Mouse (Mus musculus): ENCODE results near the gene Slc16a3. TPM values are rescaled to one million over a fixed set of nuclear protein-coding genes. Genes with fewer than 3 reads are reported as not detected.
A peak's percentile ranks its signal among the peaks of the same experiment; 100 is the strongest.

The Slc16a3 gene
- total RNA-seq, 2 experiments from 2014 or later = 1.9 to 2.2 TPM

DNA sequence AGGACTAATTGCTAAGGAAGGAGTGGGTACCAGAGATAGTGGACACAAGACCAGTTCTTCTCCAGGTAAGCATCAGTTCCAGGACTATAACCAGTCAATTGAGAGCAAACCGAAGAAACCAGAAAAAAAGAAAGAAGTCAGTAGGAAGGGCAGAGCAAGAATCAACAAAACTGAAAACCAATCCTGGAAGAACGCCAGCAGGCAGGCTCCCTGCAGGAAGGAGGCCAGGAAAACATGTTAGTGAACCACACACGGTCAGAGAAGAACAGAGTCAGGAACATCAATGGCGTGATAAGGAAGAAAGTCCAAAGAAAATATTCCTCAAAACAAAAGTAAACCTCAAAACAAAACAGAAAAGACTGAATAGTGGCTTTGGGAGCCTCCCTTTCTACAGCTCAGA lies 53.7 kb downstream of the Slc16a3 start:
- intact Hi-C loops (cut with DNase I) = no loop called here
- DNase-seq = peak; percentile 34 to 44

DNA sequence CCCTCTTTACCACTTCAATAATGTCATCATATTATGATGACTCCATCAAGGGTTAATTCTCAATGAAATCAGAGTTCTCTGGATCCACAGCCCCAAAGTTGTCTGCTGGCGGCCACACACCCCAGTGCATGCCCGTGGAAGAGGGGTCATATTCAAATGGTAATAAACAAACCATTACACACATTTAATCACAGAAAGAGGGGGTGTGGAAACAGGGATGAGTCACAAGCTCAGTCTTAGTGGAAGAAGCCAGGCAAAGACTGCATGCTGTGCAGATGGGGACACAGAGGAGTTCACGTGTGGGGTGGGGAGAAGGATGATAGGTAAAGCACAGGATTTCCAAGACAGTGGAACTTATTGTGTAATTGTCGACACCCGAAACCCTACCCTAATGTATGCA lies 56.0 kb downstream of the Slc16a3 start:
- intact Hi-C loops (cut with DNase I) = no loop called here
- DNase-seq = no peak

DNA sequence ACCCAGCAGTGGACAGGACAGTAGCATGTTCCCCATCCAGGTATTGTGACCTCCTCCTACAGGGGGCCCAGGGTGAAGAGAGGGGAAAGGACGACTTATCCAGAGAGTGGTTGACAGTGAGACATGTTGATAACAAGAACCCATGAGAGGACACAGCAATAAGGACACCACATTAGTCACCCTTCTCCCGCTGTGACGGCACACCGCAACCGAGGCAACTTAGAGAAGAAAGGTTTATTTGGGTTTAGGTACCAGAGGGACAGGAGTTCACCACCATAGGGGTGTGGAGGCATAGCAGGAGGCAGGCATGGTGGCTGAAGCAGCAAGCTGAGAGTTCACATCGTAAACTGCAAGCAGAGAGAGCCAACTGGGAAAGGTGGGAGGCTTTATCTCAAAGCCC lies 57.9 kb downstream of the Slc16a3 start:
- intact Hi-C loops (cut with DNase I) = no loop called here

DNA sequence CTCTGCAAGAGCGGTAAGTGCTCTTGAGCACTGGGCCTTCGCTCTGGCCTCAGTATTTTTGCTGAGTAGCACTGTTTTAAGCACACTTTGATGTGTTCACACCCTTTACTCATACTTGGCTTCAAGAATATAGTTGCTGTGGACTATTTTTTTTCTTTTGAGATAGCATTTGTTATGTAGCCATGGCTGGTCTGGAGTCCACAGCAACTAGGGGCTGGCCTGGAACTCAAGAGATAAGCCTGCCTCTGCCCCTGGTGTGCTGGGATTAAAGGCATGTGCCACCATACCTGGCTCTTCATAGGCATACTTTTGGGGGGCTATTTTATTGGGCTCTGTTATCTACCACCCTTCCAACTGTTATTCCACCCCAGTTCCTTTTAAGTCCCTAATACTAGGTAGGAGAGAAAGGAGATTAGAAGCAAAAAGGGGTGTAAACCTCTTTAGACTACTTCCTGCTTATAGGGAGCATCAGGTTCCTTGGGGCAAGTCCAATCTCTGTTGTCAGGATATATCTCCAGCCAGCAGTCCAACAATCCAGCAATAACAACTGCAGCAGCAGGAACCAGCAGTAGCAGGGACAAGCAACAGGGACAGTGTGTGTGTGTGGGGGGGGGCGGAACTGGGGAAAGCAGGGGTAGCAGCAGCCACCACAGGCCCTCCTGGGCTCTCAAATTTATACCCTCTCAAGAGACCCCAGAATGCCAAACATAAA lies 61.9 kb downstream of the Slc16a3 start:
- DNase-seq = no peak

More for the DNA sequence above, 57.9 kb downstream of the Slc16a3 start:
- no peak for DNase-seq

More for the DNA sequence above, 61.9 kb downstream of the Slc16a3 start:
- intact Hi-C loops (cut with DNase I) = no loop called here

Other genes starting within 250 kb of the Slc16a3 start
- 10 to 100 TPM; 35.4 to 36.4 TPM for gene Cenpx, start 234.7 kb upstream of the Slc16a3 start, total RNA-seq (2021)
- 10 to 100 TPM in 1 of 2 experiments, 1 to 10 TPM in 1; 9.2 to 10.9 TPM for gene Lrrc45, start 234.6 kb upstream of the Slc16a3 start, total RNA-seq (2021)
- 1 to 10 TPM; 1.3 to 1.6 TPM for gene Rac3, start 227.0 kb upstream of the Slc16a3 start, total RNA-seq (2021)
- 1 to 10 TPM; 3.1 to 5.8 TPM for gene Dcxr, start 221.2 kb upstream of the Slc16a3 start, total RNA-seq (2021)
- gene Cbr2, start 216.4 kb upstream of the Slc16a3 start, total RNA-seq (2021) = 10 to 100 TPM; 18.6 to 53.1 TPM
- 10 to 100 TPM; 23.8 to 68.1 TPM for gene Hmga1b, start 185.7 kb upstream of the Slc16a3 start, total RNA-seq (2021)
- 10 to 100 TPM; 11.8 to 12.0 TPM for gene Rfng, start 164.3 kb upstream of the Slc16a3 start, total RNA-seq (2021)
- 10 to 100 TPM; 56.9 to 57.5 TPM for gene Gps1, start 164.2 kb upstream of the Slc16a3 start, total RNA-seq (2021)
- gene Dus1l, start 152.1 kb upstream of the Slc16a3 start, total RNA-seq (2021) = 10 to 100 TPM; 31.2 to 34.1 TPM
- 10 to 100 TPM; 23.0 to 23.2 TPM for gene Fasn, start 123.9 kb upstream of the Slc16a3 start, total RNA-seq (2021)
- 1 to 10 TPM; 1.2 to 1.6 TPM for gene Ccdc57, start 15.6 kb upstream of the Slc16a3 start, total RNA-seq (2021)
- gene Csnk1d, start 42.9 kb downstream of the Slc16a3 start, total RNA-seq (2021) = 10 to 100 TPM; 70.8 to 73.8 TPM
- under 1 TPM in 1 of 2 experiments, not detected in 1; 0.29 TPM for gene Cd7, start 90.9 kb downstream of the Slc16a3 start, total RNA-seq (2021)
- gene Sectm1b, start 115.1 kb downstream of the Slc16a3 start, total RNA-seq (2021) = not detected
- not detected for gene Sectm1a, start 132.7 kb downstream of the Slc16a3 start, total RNA-seq (2021)
- gene Tex19.2, start 170.2 kb downstream of the Slc16a3 start, total RNA-seq (2021) = not detected
- not detected for gene Tex19.1, start 197.7 kb downstream of the Slc16a3 start, total RNA-seq (2021)
- gene Uts2r, start 211.8 kb downstream of the Slc16a3 start, total RNA-seq (2021) = under 1 TPM; 0.24 to 0.43 TPM

Data from heart, postnatal 14 days (tissue).